Mouse (Mus musculus): Measurements from ENCODE around the gene Sstr4. TPM values are rescaled to one million over a fixed set of nuclear protein-coding genes. Genes with fewer than 3 reads are reported as not detected.

Sstr4 gene
- polyA plus RNA-seq, 1 experiment from 2014 or later = not detected

DNA sequence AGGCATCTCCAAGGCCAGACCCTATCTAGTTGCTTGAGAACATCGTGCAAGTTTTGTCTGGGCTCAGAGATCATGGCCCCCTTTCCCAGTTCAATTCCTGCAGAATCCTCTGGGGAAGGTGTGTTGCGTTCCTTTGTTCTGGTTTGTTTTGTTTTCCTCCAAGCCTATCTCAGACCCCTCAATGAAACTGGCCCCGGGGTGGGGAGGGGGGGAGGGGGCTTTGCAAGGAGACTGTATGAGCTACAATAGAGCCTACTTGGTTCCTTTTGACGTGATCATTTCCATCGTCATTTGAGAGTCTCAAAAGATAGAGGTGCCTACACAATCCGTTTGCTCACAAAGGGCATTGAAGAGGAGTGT lies 13.6 kb downstream of the Sstr4 start:
- no peaks in the 10 kb centered on the region for H3K27me3 ChIP-seq
- DNase-seq (ENCODE audit: low read depth, low spot score) (no peak), ATAC-seq (no peak)
- ChIA-PET CTCF (interaction anchor here (0.7 to 3.1 kb wide), 13 partner anchors 11 to 289 kb away, joined by 3 to 16 read pairs (median 3); no protein-coding TSS in a partner anchor), POLR2A (no interaction called here)
- TF ChIP-seq CTCF (IDR thresholded peaks at IDR 0.05) = no peak
- in situ Hi-C loops (cut with MboI; ENCODE audit: low pct_unique_long_range_greater_than_20kb) = loop anchor here (5.0 kb wide), 1 partner anchor 164 kb away; no protein-coding TSS in a partner anchor

GRCm38 (mm10) chr2:148409141-148409540 lies 14.0 kb downstream of the Sstr4 start:
- in situ Hi-C loops (cut with MboI; ENCODE audit: low pct_unique_long_range_greater_than_20kb) = loop anchor here (5.0 kb wide), 1 partner anchor 163 kb away; no protein-coding TSS in a partner anchor
- CTCF ChIA-PET = interaction anchor here (0.6 to 3.1 kb wide), 22 partner anchors 10 to 289 kb away, joined by 3 to 16 read pairs (median 4); no protein-coding TSS in a partner anchor
- H3K27me3 ChIP-seq = no peaks in the 10 kb centered on the region
- no peak for DNase-seq (ENCODE audit: low read depth, low spot score)
- no peak for TF ChIP-seq CTCF (IDR thresholded peaks at IDR 0.05)
- POLR2A ChIA-PET = no interaction called here
- ATAC-seq = peak; percentile 57

DNA sequence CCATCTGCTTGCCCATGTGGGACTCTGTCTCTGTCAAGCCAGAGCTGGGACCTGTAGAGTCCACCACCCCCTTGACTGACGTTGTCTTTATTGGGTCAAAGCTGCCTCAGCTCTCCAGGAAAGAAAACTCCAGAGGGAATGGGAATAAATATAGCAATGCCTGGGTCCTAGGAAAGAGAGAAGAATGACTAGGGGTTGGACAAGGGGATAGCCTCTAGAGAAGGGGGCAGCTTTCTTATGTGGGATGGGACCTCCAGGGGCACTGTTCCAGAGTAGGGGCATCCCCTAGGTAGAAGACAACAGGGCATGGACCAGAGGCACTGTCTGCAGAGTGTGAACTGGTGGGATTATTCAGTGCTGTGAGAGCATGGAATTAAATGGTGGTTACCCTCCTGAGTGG lies 14.7 kb downstream of the Sstr4 start:
- ChIA-PET CTCF (interaction anchor here (0.6 to 3.1 kb wide), 20 partner anchors 9 to 290 kb away, joined by 3 to 16 read pairs (median 4); no protein-coding TSS in a partner anchor), POLR2A (no interaction called here)
- no peak for DNase-seq (ENCODE audit: low read depth, low spot score)
- in situ Hi-C loops (cut with MboI; ENCODE audit: low pct_unique_long_range_greater_than_20kb) = loop anchor here (5.0 kb wide), 1 partner anchor 162 kb away; no protein-coding TSS in a partner anchor
- TF ChIP-seq CTCF (IDR thresholded peaks at IDR 0.05) = no peak
- no peaks in the 10 kb centered on the region for H3K27me3 ChIP-seq
- ATAC-seq = no peak

DNA sequence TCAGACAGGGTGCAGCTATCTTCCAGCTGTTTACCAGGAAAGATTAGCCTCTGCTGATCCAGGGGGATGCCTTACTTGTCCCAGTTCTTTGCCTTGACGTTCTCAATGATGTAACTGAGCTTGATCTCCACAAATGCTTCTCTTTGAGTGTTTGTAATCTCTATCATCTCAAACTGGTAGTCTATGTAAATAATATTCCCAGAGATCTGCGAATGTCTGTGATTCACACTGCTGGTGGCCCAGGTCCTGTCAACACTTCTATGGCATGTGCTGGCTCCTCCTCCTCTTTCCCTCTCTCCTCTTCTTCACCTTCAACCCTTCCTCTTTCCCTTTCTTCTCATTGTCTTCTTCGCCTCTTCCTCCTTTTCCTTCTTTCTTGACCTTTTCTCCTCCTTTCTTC lies 24.0 kb downstream of the Sstr4 start:
- ATAC-seq = no peak

DNA sequence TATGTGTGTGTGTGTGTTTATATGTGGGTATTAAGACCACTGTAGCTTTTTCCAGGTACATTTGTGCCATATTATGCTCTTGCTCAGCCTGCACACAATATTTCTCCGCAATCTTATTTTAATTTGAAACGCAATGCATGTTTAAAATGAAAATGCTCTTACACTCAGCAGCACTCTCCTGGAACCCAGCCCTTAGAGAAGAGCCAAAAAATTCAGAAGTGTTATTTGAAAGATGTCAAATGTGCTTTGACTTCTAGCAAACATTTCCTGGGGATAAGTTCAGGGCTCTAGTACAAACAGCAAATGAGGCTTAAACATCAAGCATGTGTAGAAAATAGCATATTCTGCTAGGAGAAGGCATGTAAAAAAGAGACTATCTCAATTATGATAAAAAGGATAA lies 24.6 kb downstream of the Sstr4 start:
- H3K27me3 ChIP-seq = no peaks in the 10 kb centered on the region
- no peak for DNase-seq (ENCODE audit: low read depth, low spot score)
- CTCF ChIA-PET = no interaction called here
- no peak for ATAC-seq
- in situ Hi-C loops (cut with MboI; ENCODE audit: low pct_unique_long_range_greater_than_20kb) = no loop called here
- no peak for TF ChIP-seq CTCF (IDR thresholded peaks at IDR 0.05)
- POLR2A ChIA-PET = no interaction called here

More for the DNA sequence above, 24.0 kb downstream of the Sstr4 start:
- CTCF ChIA-PET = interaction anchor here (0.9 kb wide), 1 partner anchor 9 kb away, joined by 3 read pairs; no protein-coding TSS in a partner anchor
- DNase-seq (ENCODE audit: low read depth, low spot score) = no peak
- POLR2A ChIA-PET = no interaction called here
- no peaks in the 10 kb centered on the region for H3K27me3 ChIP-seq
- in situ Hi-C loops (cut with MboI; ENCODE audit: low pct_unique_long_range_greater_than_20kb) = no loop called here
- TF ChIP-seq CTCF (IDR thresholded peaks at IDR 0.05) = no peak

DNA sequence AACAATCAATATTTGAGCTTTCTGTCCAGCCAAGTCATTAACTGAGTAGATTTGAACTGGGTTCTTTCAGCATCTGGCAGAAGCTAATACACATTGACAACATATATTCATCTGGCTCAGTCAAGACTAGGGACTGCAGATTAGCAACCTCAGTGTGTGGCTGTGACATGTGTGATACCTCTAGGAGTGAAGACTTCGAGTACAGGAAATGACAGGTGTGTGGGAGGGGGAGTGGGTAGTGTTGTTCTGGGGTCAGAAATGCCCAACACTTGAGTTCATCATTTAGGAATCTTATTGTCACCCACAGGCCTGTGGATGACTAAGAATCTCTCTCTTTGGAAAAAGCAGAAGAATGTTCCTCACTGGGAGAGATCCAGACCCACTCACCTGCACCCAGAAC lies 26.0 kb downstream of the Sstr4 start:
- no peak for TF ChIP-seq CTCF (IDR thresholded peaks at IDR 0.05)
- ChIA-PET POLR2A (no interaction called here), CTCF (interaction anchor here (0.8 to 2.1 kb wide), 2 partner anchors 11 to 103 kb away, joined by 4 to 7 read pairs; no protein-coding TSS in a partner anchor)
- in situ Hi-C loops (cut with MboI; ENCODE audit: low pct_unique_long_range_greater_than_20kb) = no loop called here
- no peak for ATAC-seq
- no peak for DNase-seq (ENCODE audit: low read depth, low spot score)
- H3K27me3 ChIP-seq = no peaks in the 10 kb centered on the region

DNA sequence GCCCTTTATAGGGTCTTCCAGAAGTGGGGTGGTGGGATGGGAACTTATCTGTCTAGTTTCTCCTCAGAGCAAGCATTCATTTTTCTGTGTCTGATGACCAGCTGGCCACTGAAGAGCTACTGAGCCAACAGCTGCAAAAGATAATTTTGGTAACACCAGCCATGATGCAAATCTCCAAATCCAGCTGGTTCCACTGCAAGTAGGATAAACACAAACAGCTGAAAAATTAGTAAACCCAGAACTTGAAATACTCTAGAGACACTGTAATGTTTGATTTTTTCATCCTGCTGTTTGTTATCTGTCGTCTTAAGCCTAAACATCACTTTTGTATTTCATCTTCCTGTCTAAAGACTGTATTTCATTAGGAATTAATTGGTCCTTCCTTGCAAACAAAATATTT lies 26.6 kb downstream of the Sstr4 start:
- no peaks in the 10 kb centered on the region for H3K27me3 ChIP-seq
- no peak for ATAC-seq
- POLR2A ChIA-PET = interaction anchor here (0.6 kb wide), 1 partner anchor 102 kb away, joined by 3 read pairs; no protein-coding TSS in a partner anchor
- in situ Hi-C loops (cut with MboI; ENCODE audit: low pct_unique_long_range_greater_than_20kb) = no loop called here
- no peak for TF ChIP-seq CTCF (IDR thresholded peaks at IDR 0.05)
- CTCF ChIA-PET = interaction anchor here (2.1 kb wide), 1 partner anchor 10 kb away, joined by 7 read pairs; no protein-coding TSS in a partner anchor
- DNase-seq (ENCODE audit: low read depth, low spot score) = no peak

GRCm38 (mm10) chr2:148425709-148426382 lies 30.7 kb downstream of the Sstr4 start:
- TF ChIP-seq CTCF (IDR thresholded peaks at IDR 0.05) = no peak
- no peak for DNase-seq (ENCODE audit: low read depth, low spot score)
- ChIA-PET POLR2A (no interaction called here), CTCF (no interaction called here)
- in situ Hi-C loops (cut with MboI; ENCODE audit: low pct_unique_long_range_greater_than_20kb) = no loop called here
- ATAC-seq = no peak
- no peaks in the 10 kb centered on the region for H3K27me3 ChIP-seq

DNA sequence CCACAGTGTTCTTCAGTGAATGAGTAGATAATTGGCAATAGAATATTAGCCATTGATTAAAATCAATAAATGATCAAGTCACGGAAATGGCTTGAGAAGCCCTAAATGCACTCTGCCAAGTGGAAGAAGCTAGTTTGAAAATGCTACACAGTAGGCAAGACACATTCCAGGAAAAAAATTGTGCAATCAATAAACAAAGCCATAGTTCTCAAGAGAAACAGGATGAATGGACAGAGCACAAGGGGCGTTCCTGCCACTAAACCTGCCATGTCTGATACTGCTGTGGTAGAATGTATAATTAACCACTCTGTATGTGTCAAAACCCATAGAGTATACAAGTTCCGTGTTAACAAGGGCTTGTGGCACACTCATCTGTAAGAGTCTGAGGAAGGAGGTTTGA lies 32.4 kb downstream of the Sstr4 start:
- H3K27me3 ChIP-seq = no peaks in the 10 kb centered on the region
- POLR2A ChIA-PET = no interaction called here
- ATAC-seq (no peak), DNase-seq (ENCODE audit: low read depth, low spot score) (no peak)
- CTCF ChIA-PET = no interaction called here
- TF ChIP-seq CTCF (IDR thresholded peaks at IDR 0.05) = no peak
- in situ Hi-C loops (cut with MboI; ENCODE audit: low pct_unique_long_range_greater_than_20kb) = no loop called here

DNA sequence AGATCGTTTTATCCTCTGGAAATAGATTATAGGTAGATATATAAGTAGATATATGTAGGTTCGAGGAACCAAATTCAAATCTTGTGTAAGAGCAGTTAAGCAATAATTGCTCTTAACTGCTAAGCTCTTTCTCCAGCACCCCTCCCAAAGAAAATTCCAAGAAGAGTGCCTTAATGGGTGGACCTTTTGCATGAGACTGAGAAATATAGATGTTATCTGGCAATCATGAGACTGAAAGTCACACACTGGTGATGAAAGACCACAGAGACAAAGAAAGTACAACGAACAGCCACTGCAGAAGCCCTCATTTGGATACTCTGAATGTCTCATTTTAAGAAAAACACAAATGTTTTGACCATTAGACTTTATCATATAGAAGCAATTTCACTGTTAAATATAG lies 33.4 kb downstream of the Sstr4 start:
- ATAC-seq (no peak), DNase-seq (ENCODE audit: low read depth, low spot score) (no peak)
- H3K27me3 ChIP-seq = no peaks in the 10 kb centered on the region
- ChIA-PET CTCF (no interaction called here), POLR2A (no interaction called here)
- in situ Hi-C loops (cut with MboI; ENCODE audit: low pct_unique_long_range_greater_than_20kb) = no loop called here
- no peak for TF ChIP-seq CTCF (IDR thresholded peaks at IDR 0.05)

DNA sequence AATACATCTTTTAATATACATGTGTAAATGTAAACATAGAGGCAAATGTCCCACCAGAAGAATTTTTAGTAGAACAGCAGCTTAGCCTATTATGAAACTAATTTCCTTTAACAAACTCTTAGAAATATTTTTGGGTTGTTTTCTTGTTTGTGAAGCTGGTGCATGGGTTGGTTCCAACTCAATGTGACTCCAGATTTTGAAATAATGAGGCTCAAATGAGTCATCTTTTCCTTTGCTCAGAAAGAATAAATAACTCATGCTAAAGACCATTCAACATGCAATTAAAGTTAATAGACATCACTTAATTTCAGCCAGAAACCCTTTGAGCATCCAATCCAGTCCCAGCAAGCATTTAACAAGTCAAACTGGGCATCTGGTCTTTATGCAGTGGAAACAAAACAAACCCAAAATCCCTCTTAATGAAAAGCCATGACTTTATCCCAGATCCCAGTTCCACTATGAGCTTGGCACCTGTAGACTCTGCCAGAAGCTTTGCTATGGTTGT lies 33.9 kb downstream of the Sstr4 start:
- CTCF ChIA-PET = interaction anchor here (1.0 kb wide), 1 partner anchor 107 kb away, joined by 3 read pairs; no protein-coding TSS in a partner anchor
- in situ Hi-C loops (cut with MboI; ENCODE audit: low pct_unique_long_range_greater_than_20kb) = no loop called here

More for the DNA sequence above, 33.9 kb downstream of the Sstr4 start:
- POLR2A ChIA-PET = interaction anchor here (0.6 kb wide), 1 partner anchor 9 kb away, joined by 3 read pairs; no protein-coding TSS in a partner anchor
- no peaks in the 10 kb centered on the region for H3K27me3 ChIP-seq
- no peak for TF ChIP-seq CTCF (IDR thresholded peaks at IDR 0.05)
- DNase-seq (ENCODE audit: low read depth, low spot score) = peak; percentile 35
- ATAC-seq = no peak

Data from Patski (cell line).